Mouse (Mus musculus): ENCODE results near the gene Eefsec.

- TF ChIP-seq GATA1 (IDR thresholded peaks at IDR 0.05; ENCODE audit: low read length) (no peak), TAL1 (IDR thresholded peaks at IDR 0.05; ENCODE audit: low read length) (no peak)
Observed at GRCm38 (mm10) chr6:88435609-88436008, 10.7 kb downstream of the Eefsec start.

Data from erythroblast, embryonic 14.5 days (primary cell).